Mouse (Mus musculus) spleen, postnatal 10 days (tissue): ENCODE measurements at regions not wholly inside any gene's neighbourhood (a gene's known extent, or its start where the extent isn't known, plus 50 kb on each side); places are given as distances from the start of the nearest gene placed in this dataset.

Experiments
- DNase-seq, 2 experiments: peaks; one replicate each; pipeline ENCODE4 v3.0.0; 2021 to 2022; ENCODE audit warnings: low spot score in 2 of 2

DNA sequence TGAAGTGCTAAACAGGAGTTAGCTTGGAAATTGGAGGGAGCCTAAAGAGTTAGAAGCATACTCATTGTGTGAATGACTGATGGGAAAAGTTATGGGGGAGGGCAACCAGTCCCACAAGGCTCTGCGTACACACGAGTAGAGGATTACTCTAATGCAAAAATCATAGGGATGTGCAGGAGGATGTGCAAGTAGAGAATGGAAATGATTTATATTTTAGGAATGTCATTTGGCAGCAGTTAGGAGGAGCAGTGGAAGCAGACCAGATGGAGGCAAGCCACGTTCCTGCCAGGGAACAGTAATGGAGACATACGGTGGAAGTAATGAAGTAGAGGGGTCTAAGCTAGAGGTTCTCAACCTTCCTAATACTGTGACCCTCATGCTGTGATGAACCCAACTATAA lies 194.1 kb upstream of the Arhgap24 start:
- DNase-seq, result no peak

DNA sequence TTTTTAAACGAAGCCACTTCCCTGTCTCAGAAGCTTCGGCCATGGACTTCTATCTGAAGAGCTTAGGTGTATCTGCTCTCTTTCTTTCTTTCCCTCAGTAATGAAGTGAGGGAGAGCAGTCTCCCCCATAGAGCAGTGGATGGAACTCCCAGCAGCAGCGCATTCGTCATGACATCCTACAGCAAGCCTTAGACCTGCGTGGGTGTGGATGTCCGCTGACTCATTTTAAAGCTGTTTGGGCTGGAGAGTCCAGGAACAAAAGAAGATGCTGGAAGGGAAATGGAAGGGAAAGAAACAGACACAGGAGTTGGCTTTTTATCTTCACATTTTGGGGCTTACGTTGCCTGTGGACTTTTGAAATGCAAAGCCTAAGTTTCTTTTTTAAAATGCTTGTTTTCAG lies 190.3 kb upstream of the Arhgap24 start:
- no peak for DNase-seq

DNA sequence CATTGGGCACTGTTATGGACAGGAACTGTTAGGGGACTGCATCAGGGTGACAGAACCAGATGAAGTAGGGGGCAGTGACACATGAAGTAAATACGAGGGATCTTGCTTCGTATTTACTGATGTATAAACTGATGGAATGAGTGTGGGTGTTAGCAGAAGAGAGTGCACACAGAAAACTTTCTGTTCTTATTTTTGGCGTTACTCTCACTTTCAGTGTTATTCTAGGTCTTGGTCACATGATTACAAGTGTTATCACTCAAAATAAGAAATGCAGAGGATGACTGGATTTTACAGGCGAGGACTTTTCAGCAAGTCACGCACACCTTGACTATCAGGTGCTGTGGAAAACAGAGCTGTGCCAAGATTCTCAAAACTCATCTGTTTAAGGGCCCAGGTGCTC lies 185.6 kb upstream of the Arhgap24 start:
- no peak for DNase-seq

DNA sequence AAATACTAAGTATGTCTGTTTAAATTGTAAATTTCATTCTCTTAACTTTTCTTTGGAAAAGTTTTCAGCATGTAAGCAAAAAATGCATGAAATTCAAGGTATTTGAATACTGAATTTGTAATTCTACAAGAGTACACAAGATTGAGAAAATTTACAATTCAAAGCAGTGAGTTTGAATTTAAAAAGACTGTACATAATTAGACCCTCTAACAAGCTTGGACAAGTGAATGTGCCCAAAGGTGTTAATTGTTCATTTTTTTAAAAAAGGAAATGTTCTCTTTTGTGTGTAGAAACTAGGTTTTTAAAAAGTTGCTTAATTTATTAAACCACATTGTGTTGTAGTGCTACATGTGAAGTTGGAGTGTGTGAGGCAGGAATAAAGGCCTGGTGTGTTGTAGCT lies 174.9 kb upstream of the Arhgap24 start:
- DNase-seq, result no peak

DNA sequence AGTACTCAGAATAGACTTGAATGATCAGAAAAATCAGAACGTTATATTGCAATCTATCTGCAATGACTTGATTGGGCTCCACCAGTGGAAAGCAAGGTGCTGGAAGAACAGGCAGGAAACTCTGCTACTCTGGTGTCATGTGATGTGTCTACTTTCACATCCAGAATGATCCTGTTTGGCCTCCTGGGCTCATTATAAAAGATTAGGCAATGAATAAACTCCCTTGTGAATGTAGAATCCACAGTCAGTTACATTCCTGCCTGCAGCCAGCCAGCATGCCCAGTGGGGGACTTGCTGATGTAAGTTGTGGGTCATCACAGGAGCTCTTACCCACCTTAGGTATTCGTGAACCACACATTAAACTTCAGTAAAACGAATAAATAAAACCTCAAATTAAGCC lies 174.5 kb upstream of the Arhgap24 start:
- no peak for DNase-seq

DNA sequence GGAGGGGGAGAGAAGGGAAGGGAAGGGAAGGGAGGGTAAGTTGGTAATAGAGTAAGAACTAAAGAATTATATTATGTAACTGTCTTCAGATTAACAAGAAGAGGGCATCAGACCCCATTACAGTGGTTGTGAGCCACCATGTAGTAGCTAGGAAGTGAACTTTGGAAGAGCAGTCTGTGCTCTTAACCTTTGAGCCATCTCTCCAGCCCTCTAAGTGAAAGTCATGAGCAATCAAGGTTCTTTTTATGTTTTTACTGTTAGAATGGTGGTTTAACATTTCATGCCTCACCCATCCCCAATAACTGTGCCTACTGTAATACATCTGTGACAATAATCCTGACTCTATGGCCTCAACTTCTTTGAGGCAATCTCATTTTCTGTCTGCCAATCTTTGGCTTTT lies 169.6 kb upstream of the Arhgap24 start:
- no peak for DNase-seq

DNA sequence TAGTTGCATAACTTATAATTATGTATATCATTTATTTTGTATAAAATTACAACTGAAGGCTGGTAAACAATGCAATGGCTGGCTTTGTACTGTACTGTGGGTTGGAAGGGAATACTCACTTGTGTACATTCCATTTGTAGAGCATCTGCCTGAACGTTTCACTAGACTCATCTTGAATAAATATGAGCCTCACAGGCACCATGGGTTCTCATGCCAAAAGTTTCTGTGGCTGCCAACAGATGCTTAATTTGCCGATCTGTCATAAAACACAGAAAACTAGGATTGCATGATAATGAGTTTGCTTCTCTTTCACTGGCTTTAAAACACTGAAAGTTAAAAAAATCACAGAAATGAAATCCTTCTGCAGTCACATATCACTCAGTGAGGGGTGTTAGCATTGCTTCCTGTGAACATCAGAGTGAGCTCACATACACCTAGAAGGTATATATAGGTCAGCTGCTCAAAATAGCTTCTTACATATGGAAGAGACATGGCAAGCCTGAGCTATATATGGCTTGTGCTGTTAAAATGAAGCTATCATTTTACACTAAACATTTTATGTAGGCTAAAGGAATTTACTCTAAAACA lies 152.9 kb upstream of the Arhgap24 start:
- no peak for DNase-seq

DNA sequence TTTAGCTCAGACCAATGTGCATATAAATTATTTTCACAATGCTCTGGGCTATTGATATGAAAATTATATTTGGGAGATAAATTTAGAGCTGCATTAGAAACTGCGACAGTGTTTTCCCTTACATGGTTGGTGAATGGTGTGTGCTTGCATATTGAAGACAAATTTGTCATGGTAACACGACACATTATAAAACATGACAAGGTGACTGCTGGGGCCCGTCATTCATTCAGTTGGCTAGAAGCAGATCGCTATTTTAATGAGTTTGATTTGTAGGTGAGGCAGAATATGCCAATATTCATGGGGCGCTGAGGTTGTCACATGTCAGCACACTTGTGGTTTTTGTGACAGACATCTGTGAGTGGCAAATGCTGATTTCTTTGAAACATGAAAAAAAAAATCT lies 147.3 kb upstream of the Arhgap24 start:
- DNase-seq, result no peak

DNA sequence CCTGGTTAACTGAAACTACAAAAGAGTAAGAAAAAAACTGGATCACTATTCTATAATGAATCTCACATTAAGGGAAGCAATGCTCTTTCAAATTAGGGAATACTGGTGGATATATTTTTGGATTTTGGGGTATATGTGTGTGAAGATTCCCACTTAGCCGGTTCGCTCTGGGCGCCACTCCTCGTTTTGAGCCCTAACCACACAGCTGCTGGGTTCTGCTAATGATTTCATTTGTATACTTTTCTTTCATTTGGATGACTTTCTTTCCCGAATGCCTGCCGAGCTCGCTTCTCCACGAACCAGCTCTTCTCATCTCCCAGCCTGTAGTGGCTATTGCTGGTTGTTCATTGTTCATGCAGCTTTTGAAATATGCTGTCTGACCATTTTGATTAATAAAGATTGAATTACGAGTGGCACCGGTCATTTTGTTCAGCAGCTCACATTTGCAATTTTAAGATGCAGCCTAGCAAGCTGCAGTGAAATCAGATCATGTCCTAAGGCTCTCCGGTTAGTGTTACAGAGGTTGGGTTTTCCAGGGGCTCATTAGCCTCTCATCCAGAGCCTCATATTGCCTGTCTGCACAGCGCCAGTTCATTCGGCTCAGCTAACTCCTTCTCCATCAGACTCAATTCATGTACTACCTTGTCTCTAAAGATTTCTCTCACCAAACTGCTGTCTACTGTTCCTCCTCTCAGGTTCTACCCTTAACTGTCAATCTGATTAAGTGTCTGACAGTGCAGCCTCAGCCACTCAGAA lies 146.6 kb upstream of the Arhgap24 start:
- DNase-seq, result no peak

DNA sequence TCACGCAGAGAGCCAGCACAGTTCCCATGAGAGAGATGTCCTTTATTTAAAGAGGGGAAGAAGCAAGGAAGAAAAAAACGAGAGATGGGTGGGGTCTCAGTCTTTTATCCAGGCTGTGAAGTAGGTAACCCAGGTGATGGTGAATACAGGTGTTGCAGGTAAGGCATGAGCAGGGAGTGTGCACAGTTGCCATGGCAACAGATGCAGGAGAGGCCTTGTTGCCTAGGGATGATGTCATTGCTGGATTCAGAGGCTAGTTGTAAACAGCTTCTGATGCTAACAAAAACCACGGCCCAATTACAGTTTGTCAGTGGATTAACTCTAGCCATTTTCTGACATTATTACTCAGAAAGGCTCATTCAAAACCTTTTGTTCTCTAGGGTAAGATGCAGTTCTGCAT lies 114.7 kb upstream of the Arhgap24 start:
- DNase-seq, result no peak

DNA sequence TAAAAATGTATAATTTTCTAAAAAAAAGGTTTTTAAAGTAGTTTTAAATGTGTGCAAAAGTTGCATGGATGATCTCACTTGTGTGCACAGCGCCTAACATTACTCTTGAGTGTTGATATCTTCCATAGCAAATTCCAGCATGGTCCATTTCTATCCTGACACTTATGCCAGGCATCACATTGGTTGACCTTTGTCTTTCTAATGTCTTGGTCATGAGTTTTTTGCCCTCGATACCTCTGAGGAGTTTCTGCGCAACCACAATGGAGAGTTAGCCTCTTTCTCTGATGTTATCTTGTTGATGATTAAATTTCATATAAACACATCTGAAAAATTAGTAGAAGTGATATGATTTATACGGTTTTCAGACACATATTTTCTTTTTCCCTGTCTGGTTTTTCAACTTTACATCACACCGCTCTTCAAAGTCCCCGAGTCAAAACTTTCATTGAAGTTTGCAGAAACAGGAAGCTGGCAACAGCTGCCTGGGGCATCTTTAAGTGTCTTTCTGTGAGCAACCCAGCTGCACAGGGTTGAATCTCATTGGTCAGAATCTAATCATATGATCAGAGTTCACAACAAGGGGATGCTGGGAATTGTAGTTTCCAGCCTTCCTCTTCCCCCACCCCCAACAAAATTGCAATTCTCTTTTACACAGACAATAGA lies 107.8 kb upstream of the Arhgap24 start:
- DNase-seq, result no peak

DNA sequence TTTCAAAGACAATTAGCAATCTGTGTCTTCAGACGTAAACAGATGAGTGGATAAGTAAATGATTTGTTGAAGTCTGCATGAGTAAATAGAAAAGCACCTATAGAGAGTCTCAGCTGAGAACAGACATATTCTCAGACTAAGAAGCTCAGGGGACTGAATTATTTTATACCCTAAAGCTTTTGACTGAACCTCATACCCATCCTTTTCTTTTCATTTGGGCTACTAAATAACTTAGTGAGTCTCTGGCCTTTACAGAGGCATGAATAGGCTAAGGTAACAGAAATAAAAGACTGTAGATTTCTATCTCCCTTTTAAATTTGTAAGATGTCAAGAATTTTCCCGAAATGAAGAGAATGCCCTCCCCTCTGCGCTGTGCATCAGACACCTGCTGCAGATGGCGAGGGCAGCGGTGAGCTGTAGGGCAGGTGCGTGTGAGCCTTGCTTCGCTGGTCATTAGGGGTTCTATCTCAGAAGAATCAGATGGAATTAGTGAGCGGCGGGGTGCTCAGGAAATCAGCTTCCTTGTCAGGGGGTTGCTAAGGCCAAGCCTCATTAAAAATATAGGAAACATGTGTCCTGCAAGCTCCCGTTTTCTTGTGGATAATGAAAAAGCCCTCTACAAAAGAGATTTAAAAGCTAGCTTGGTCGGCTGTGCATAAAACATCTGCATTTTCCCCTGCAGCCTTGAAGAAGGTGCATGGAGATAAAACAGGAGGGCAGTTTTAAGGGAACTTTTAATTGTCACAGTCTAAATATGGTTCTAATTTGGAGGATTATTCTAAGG lies 107.0 kb upstream of the Arhgap24 start:
- DNase-seq, result no peak

DNA sequence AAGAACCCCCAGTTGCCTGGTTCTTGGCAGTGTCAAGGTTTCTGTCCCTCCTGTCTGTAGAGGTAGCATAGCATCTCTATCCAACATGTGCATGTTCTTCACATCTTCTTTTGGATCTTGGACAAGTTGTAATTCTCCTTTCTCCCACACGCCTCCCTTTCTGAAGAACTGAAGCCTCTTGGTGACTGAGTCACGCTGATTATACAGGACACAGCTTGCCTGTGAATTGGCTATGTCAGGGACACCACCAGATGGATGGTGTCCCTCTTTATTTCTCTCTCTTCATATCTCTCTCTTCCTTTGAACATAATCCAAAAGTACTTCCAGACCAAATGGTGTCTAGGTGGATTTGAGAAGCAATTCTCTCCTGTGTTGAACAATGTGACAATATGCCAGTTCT lies 105.9 kb upstream of the Arhgap24 start:
- no peak for DNase-seq

DNA sequence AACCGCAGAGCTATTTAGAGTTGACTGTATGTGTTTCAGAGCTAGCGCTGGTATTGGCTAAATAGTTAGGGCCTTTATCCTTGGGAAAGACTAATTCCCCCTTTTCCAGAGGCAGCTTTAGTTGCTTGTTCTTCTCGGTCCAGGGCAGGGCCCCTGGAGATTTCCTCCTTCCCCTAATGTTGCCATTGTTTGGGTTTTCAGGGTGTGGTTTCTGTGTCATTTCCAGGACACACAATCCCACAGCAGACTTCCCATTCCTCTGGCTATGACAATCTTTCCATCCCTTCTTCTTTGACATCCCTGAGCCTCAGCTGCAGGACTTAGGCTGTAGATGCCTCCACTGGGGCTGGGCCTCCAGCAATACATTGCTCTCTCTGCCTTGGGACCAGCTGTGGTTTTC lies 87.2 kb upstream of the Arhgap24 start:
- no peak for DNase-seq

DNA sequence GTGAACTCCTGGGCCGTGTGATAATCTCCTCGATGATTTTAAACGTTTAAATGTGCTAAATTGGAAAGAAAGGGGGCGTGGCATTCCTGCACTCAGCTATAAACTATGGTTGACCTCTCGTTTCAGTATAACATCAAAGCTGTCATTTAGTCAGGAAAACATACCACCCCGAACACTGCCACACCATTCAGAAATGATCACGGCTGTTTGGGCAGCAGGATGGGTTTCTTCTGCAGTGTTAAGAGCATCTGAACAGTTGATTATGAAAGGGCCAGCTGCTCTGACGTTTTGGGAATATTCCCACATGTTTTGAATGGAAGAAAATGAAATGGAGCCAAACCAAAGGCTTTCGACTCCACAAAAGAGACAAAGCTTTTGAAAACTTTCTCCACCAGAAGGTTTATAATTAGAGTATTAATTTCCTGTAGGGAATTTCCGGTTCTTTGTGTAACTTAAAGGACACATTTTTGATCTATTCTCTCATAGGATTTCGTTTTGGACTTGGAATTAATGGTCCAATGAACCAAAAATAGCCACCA lies 85.5 kb upstream of the Arhgap24 start:
- DNase-seq, result no peak

DNA sequence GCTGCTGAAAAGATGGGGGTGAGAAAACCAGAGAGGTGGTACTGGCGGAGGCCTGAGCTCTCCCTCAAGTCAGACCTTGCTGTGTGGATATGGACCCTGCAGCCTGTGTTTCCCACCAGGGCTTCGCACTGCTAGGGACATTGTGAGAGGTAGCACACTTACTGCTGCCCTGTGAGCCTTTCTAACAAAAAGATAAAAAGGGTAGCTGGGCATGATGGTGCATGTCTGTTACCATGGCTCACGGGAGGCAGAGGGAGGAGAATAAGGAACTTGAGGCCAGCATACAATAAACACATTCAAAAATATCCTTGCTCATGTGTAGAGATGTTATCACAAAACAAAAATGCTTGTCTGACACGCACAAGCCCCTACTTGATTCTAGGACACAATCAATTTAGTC lies 82.2 kb upstream of the Arhgap24 start:
- DNase-seq, result no peak

DNA sequence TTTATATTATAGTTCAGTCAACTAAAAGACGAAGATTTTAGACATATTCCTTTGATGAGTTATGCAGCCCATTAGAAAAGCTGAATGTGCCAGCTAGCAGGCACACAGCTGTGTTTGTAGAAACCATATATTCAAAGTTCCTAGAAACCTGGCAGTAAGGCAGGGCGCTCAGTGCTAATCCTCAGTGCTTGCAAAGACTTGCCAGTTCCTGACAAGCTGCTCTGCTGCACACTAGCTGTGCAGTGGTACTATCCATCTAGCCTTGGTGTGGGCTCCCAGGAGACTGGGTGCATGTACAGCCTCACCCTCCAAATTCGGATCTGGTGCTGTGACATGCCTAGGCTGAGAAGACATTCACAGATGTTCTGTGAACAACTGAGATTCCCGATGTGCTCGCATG lies 63.5 kb upstream of the Arhgap24 start:
- no peak for DNase-seq

DNA sequence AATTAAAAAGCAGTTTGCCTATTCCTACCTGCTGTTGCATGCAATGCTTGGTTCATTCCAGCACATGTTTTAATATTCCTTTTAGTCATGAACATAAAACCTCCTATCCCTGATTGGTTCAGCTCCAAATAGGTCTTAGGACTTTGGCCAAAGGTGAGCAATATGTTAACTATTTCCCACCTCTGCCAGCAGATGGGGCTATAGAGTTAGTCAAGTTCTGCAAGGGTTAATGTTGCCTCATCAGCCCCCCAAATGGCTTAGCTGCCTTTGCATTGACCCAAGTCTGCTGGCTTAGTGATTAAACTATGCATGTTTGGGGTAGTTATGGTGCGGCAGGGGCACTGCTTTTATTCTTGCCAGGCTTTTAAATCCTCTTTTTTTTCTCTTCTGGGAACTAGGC lies 62.1 kb upstream of the Arhgap24 start:
- peak; percentile 6 to 18 for DNase-seq

DNA sequence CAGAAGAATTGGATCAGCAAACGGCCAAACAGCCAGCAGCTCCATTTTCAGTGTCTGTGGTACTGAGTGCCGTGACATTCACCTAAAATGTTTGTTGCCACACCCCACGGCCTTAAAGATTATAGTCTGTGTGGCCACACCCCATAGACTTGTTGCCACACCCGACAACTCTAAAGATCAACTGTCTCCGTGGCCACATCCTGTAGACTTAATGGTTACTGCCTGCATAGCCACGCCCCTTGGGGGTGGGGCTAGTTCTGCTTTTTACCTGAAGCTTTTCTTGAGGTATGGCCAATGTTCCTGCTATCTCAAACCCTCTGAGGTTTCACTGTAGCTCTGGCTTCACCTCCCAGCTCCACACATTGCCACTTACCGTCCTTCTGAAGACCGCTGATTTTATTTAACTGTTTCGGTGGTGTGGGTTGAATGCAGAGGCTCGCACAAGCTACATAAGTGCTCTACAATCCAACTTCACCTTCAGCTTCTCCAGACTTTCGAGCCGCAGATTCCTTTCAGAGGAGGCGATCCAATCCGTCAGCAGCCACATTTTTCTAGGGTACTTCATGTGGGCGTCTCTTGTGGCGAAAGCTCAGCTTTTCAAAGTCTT lies 56.5 kb upstream of the Arhgap24 start:
- peak in 1 of 2 experiments; percentile 54 for DNase-seq

DNA sequence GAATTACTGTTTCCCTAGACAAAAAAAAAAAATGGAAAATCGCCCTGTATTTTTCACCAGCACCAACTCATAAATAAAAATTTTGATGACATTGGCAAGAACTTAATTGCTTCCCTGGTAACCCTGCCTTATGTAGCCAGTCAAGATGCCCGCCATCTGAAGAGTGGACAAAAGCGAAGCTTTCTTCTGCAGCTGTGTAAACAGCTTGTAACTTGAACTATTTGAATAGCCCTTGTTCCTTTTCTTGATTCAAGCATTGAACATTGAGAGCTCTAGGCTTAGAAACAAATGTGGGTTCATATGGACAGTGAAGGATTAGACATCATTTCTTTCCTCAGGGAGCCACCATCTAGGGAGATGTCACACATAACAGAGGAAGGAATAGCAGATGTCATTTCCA lies 52.9 kb upstream of the Arhgap24 start:
- DNase-seq, result no peak
